Mouse (Mus musculus) heart, adult 8-10 months (tissue): ENCODE measurements at regions not wholly inside any gene's neighbourhood (a gene's known extent, or its start where the extent isn't known, plus 50 kb on each side); places are given as distances from the start of the nearest gene placed in this dataset.

Source experiments
- DNase-seq: peaks from one replicate; pipeline ENCODE4 v3.0.0; 2022; ENCODE audit warnings: low spot score

DNA sequence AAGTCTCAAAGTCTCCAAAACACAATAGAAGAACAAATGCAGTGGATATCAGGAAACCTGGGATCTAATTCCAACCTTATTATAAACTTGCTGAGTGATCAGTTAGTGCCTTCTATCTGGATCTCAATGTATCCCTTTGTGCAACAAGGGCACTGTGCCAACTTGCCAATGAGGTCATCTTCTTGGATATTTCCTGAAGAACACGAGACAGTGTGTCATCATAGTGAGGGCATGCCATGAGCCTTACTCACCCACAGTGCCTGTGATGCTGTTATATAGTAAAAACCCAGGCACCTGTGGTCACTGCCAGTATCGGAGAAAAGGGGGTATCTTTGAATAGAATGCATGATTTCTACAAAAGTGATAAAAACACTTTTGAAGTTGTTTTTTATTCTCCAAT lies 60.2 kb upstream of the Cd34 start:
- DNase-seq, result peak; percentile 44

GRCm38 (mm10) chr1:194879324-194880233 lies 59.0 kb upstream of the Cd34 start:
- peak; percentile 98 for DNase-seq

- peak; percentile 9 for DNase-seq
Observed at GRCm38 (mm10) chr1:194881556-194882223, 56.9 kb upstream of the Cd34 start.

DNA sequence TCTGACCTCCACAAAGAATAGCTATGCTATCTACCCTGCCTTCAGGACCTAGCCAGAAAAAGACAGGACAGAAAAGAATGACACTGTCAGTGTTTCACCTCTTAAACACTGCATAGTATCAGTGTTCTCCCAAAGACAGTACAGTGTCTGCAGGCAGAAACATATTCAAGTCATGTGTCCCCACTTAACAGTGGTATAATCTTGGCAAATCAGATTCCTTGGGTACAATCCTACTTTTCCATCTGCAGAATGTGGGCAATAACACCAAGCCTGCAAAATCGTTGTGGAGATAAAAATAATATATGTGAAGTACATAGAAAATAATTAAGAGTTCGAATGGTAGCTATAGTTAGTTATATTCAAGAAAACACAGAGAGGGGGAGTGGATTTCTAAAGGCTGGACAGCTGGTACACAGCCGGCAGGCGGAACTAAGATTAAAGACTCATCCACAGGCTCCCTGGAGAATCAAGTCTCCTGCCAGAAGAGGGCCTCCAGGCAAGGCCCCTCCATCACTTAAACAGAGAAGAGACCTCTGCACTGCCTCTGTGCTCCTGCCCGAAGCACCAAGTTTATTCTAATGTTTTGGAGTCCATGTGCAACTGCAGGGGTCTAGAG lies 53.4 kb upstream of the Cd34 start:
- DNase-seq, result peak; percentile 31

DNA sequence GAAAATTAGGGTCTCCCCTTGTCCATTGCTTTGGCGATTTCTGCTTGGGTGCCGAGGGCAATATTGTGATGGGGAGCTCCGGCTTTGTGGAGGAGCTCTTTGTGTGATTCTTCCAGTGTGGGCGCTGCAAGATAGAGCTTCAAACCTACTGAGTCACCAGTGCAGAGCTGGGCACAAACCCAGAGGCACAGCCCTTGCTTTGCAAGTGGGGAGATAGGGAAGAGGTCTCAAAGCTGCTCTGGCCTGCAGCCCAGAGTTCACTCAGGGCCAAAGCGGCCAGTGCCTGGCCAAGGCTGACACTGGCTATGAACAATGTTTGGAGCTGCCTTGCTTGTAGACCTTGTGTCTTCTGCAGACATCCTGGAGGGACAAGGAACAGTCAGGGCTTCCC lies 52.9 kb upstream of the Cd34 start:
- DNase-seq, result peak; percentile 87
